Mouse (Mus musculus) E14TG2a.4 (cell line): ENCODE results near the gene Stam2.

Source experiments
- CTCF ChIP-seq: conservative IDR thresholded peaks from 2 replicates; pipeline ENCODE4 v1.5.1; 2014; ENCODE audit warnings: low read length
- NANOG ChIP-seq: IDR thresholded peaks from 2 replicates; pipeline ENCODE4 v1.6.1; 2014; ENCODE audit warnings: borderline replicate concordance, low read length, mixed read lengths
- POU5F1 ChIP-seq: IDR thresholded peaks from 2 replicates; pipeline ENCODE4 v1.6.1; 2014; ENCODE audit warnings: low read length, borderline replicate concordance

DNA sequence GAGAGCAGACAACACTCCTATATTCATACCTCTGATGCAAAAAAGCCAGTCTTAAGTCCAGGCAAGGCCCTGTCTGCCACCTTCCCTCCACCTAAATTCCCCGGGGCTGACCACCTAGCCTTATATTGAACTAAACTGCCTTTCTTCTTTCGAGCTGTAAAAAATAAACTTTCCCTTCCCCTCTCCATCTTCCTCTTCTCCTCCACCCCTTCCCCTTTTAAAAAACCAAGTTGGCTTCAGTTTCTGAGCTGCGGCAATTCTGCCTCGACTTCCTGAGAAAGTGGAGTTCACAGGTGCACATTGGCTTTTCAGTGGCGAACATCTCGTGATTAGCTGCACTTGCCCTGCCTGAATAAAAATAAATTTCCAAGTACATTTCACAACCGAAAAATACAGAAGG lies 20.4 kb upstream of the Stam2 start:
- TF ChIP-seq NANOG: no peak
- TF ChIP-seq CTCF: no peak
- TF ChIP-seq POU5F1: no peak
